In genomic region chr13:95777237-95777636, GRCm38 (mm10) we compare ENCODE assay signal across 9 mouse cellular contexts.
DNase-seq lines count a peak whose midpoint lies in the region; ATAC-seq and TF ChIP-seq lines count a peak whose summit lies in the region.
"Had no signal": no experiment of that assay in that cellular context is flagged by ENCODE, and none has a peak within 500 bp of the region (broad histone marks: within the 10 kb centered on the region; RNA-seq: fewer than 3 reads in every experiment).

No protein-coding gene starts in this region.

- H3K9ac ChIP-seq in limb, embryonic 14.5 days (ENCODE audit: low read depth, low read length, severe bottlenecking) = no peak overlapping the region
- H3K9ac ChIP-seq in neural tube, embryonic 11.5 days (ENCODE audit: low read length) = no peak overlapping the region
- H3K9ac ChIP-seq: embryonic facial prominence, embryonic 15.5 days had no signal

- no peaks in the 10 kb centered on the region for H3K27me3 ChIP-seq in limb, embryonic 14.5 days (ENCODE audit: control insufficient read depth, insufficient read depth, low read length)
- no peaks in the 10 kb centered on the region for H3K27me3 ChIP-seq in neural tube, embryonic 11.5 days (ENCODE audit: control insufficient read depth, insufficient read depth, low read length)
- H3K27me3 ChIP-seq: embryonic facial prominence, embryonic 15.5 days had no signal

- H3K27ac ChIP-seq in limb, embryonic 14.5 days (replicated peaks; ENCODE audit: low read depth, low read length) = no peak overlapping the region
- H3K27ac ChIP-seq in neural tube, embryonic 11.5 days (ENCODE audit: low read depth, low read length) = no peak overlapping the region
- H3K27ac ChIP-seq: embryonic facial prominence, embryonic 15.5 days had no signal

- no peak overlapping the region for H3K4me2 ChIP-seq in limb, embryonic 14.5 days (replicated peaks; ENCODE audit: low read depth, low read length, severe bottlenecking)
- H3K4me2 ChIP-seq in neural tube, embryonic 11.5 days (ENCODE audit: low read depth) = no peak overlapping the region
- H3K4me2 ChIP-seq: embryonic facial prominence, embryonic 15.5 days had no signal

- no peak overlapping the region for H3K4me3 ChIP-seq in limb, embryonic 14.5 days (replicated peaks; ENCODE audit: low read length)
- no peak overlapping the region for H3K4me3 ChIP-seq in neural tube, embryonic 11.5 days (ENCODE audit: low read depth, low read length)
- H3K4me3 ChIP-seq: embryonic facial prominence, embryonic 15.5 days had no signal

- no peaks in the 10 kb centered on the region for H3K36me3 ChIP-seq in limb, embryonic 14.5 days (ENCODE audit: control insufficient read depth, insufficient read depth, low read length)
- no peaks in the 10 kb centered on the region for H3K36me3 ChIP-seq in neural tube, embryonic 11.5 days (ENCODE audit: control insufficient read depth, insufficient read depth, low read length)
- H3K36me3 ChIP-seq: embryonic facial prominence, embryonic 15.5 days had no signal

- ATAC-seq in activated CD4-positive, CD25-positive, alpha-beta regulatory T cell, adult 4 months = peak; percentile 57
- no peak for ATAC-seq in limb, embryonic 14.5 days (ENCODE audit: low FRiP score, low read depth)
- ATAC-seq in neural tube, embryonic 11.5 days (ENCODE audit: insufficient read depth, low FRiP score, low TSS enrichment) = no peak

- no peak for TF ChIP-seq POLR2A in limb, embryonic 14.5 days (IDR thresholded peaks at IDR 0.05; ENCODE audit: borderline replicate concordance, extremely low read depth, insufficient read depth, insufficient read length)

- WGBS in limb, embryonic 14.5 days = 15% methylated on average over 2 of the region's 2 CpGs
- WGBS in neural tube, embryonic 11.5 days = 53% methylated on average over 2 of the region's 2 CpGs

- DNase-seq in left cerebral cortex, adult 18-20 months (ENCODE audit: low spot score in 2 of 2) = peak; percentile 46 to 50
- DNase-seq in left cerebral cortex, adult 8-10 months (ENCODE audit: low spot score in 2 of 2) = no peak
- DNase-seq in embryo, embryonic 10 days (ENCODE audit: low spot score) = peak; percentile 64
- DNase-seq in induced T-regulatory cell, adult 2 months (ENCODE audit: low read depth) = peak; percentile 57
- peak; percentile 57 for DNase-seq in limb, embryonic 14.5 days (ENCODE audit: low spot score)
- peak; percentile 69 for DNase-seq in neural tube, embryonic 11.5 days (ENCODE audit: low spot score)
- peak; percentile 76 for DNase-seq in urinary bladder, postnatal 14 days (ENCODE audit: low spot score)

- H3K4me1 ChIP-seq in limb, embryonic 14.5 days (ENCODE audit: control insufficient read depth, insufficient read depth, low read length) = peaks cover 12% of the 10 kb centered on the region
- H3K4me1 ChIP-seq in neural tube, embryonic 11.5 days (ENCODE audit: control insufficient read depth, insufficient read depth, low read length) = peaks cover 13% of the 10 kb centered on the region; the same call in 1 of the 2 replicates

- no peaks in the 10 kb centered on the region for H3K9me3 ChIP-seq in limb, embryonic 14.5 days (ENCODE audit: control insufficient read depth, low read length)
- H3K9me3 ChIP-seq in neural tube, embryonic 11.5 days (ENCODE audit: control insufficient read depth, low read length) = no peaks in the 10 kb centered on the region
- H3K9me3 ChIP-seq: embryonic facial prominence, embryonic 15.5 days had no signal

Comparison
In these comparisons a context has a peak if more than half of its experiments do, and no peak if none do; other contexts are left out.
1. DNase-seq: peak in left cerebral cortex, adult 18-20 months (2 of 2), embryo, embryonic 10 days (single experiment), induced T-regulatory cell, adult 2 months (single experiment), limb, embryonic 14.5 days (single experiment), neural tube, embryonic 11.5 days (single experiment) and urinary bladder, postnatal 14 days (single experiment); none in left cerebral cortex, adult 8-10 months (0 of 2).